Mouse (Mus musculus) 416B (cell line): ENCODE results near the gene Mrtfa.
"Not testable (repeated sequence)": the region's sequence is repeated elsewhere in the genome, so short reads cannot be mapped to it uniquely, and the experiment has no call there.

Source experiments
- DNase-seq: peaks from one replicate; pipeline ENCODE4 v3.0.0; 2011; ENCODE audit warnings: low read depth

The Mrtfa gene

DNA sequence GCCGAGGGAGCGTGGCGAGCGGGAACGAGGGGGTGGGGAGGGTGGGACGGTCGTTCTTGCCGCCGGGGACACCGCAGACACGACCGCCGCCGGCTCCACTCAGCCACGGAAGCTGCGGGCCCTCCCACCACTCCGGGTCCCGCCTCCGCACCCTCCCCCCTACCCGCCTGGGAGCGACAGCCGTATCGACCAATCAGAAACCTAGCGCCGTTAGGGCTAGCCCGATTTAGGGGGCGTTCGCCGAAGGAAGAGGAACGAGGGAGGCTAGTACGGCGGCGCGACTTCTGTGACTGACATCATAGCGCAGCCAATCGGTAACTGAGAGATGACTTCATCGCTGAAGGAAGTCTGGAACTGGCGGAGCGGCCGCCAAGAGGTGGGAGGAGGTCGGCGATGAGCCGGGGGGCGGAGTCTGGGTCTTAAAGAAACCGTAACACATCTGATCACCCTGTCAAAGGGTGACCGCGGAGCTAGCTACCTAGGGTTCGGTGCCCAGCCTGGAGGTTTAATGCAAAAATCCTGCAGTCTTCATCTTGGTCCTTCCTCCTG lies at the start of gene Mrtfa:
Gene Mrtfa (minus strand): TSS at position 128 of the 549 bp plus-strand sequence.
- DNase-seq = peak; percentile 100

DNA sequence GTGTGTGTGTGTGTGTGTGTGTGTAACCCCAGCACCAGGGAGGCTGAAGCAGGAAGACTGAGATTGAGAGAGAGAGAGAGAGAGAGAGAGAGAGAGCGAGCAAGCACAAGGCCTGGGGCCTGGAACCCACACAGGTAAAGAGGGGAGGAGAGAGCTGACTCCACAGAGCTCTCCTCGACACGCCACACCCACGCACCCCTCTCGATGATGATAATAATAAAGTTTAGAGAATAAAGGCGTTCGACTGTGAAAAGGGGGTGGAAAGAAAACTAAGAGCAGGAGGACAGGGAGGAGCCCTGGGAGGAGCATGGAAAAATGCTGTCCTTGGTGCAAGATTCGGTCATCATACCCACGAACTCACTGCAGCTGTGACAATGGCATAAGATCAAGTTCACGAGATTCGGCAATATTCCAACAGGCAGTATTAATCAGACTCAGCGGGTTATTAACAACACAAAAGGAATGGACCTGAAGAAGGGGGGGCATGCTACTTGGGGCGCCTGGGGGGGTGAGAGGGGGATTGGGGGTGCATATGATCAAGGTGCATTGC lies 49.3 kb upstream of the Mrtfa start:
- no peak for DNase-seq

DNA sequence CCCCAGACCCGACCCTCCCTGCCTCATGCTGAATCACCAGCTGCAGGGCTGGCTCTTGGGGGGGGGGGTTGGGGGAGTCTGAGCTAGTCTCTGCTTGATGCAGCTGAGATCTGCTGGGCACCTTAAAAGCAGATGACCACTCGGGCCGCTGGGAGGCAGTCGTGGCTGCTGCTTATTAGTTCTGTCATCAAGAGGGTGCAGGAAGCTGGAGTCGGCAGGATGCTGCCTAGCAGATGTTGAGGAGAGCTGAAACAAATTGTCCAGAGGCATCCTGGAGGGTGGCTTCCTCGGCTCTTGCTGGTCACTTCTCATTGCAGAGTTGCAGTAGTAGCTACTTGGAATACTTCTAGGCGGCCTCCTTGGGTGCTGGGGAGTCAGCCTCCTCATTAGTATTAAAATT lies 48.7 kb upstream of the Mrtfa start:
- DNase-seq = peak; percentile 89

DNA sequence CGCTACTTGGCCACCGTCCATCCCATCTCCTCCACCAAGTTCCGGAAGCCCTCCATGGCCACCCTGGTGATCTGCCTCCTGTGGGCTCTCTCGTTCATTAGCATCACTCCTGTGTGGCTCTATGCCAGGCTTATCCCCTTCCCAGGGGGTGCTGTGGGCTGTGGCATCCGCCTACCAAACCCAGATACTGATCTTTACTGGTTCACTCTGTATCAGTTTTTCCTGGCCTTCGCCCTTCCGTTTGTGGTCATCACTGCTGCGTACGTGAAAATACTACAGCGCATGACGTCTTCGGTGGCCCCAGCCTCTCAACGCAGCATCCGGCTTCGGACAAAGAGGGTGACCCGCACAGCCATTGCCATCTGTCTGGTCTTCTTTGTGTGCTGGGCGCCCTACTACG lies 46.9 kb upstream of the Mrtfa start:
- peak; percentile 99 for DNase-seq

DNA sequence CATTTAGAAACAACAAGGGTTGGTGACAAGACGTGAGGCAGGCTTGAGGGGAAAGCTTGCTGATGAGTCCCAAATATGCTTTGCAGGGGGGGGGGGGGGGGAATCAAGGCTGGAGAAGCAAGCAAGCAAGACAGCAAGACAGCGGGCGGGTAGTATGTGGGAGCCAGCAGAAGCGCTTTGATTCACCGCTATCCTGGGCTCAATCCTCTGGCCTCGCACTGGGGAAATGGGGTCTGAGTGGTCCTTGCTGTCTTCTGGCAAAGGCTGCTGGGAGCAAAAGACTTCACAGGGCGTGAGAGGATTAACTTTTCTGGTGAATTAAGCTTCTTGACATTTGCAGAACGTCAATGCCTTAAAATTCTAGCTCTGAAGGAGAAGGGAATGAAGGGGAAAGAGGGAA lies 45.5 kb upstream of the Mrtfa start:
- no peak for DNase-seq

DNA sequence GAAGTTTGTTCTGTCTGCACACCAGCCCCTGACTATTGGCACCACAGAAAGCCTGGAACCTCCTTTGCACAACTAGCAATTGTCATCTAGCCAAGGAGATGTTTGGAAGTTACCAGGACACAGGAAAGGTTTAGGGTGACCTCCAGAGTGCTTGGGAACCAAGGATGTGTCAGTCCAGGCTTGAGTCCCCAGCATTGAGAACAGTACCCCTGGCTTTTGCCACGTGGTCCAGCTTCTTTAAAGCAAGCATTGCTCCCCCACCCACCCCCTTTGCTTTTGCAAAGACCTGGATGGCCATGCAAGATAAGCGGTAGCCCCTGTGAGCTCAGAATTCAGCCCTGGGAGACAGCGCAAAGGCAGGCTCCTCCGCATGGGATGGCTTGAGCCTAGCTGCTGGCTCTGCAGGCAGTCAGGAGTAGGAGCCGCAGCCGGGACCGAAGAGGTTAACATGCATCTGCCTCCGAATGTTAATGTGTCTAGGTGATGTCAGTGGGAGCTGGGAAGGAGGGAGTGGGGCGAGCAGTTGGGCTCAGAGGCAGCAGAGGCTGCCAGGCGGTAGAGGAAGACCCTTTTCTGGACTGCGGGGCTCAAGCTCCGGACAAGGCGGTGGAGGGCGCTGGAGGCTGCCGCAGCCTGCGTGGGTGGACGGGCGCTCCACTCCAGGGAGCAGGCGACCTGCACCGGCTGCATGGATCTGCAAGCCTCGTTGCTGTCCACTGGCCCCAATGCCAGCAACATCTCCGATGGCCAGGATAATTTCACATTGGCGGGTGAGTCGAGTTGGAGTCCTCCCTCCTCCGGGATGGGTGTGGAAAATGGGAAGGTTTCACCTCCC lies 44.7 kb upstream of the Mrtfa start, which contains the start of gene Mchr1:
Gene Mchr1 (plus strand): TSS at position 414 of the 835 bp plus-strand sequence.
- DNase-seq = no peak

DNA sequence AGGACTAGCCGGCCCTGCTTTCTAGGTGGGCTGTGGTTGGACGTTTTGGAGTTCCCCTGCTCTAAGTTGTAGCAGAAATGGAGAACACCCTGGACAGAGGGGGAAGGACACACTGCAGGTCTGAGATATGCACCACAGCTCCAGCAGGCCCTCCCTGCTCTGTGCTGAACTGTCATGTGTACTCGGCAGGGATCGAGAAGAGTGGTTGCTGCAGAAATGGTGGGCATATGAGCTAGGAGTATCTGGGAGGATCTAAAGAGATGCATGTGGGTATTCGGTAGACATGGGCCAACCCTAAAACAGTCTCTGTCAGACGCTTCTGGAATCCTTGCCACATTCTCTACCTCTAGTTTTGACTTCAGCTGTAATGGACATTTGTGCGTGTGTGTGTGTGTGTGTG lies 40.8 kb upstream of the Mrtfa start:
- DNase-seq = no peak

DNA sequence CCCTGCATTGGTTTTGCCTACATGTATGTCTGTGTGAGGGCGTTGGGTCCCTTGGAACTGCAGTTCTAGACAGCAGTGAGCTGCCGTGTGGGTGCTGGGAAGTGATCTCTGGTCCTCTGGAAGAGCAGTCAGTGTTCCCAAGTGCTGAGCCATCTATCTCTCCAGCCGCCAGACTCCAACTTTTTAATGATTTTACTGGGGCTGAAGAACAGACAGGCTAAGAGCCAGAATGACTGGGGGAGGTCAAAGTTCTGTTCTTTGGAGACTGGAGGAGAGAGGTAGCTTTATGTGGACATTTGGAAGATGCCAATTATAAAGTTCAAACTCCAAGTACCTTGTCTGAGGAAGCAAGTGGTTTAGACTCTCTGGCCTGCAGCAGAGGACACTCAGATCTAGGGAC lies 39.2 kb upstream of the Mrtfa start:
- DNase-seq = no peak

DNA sequence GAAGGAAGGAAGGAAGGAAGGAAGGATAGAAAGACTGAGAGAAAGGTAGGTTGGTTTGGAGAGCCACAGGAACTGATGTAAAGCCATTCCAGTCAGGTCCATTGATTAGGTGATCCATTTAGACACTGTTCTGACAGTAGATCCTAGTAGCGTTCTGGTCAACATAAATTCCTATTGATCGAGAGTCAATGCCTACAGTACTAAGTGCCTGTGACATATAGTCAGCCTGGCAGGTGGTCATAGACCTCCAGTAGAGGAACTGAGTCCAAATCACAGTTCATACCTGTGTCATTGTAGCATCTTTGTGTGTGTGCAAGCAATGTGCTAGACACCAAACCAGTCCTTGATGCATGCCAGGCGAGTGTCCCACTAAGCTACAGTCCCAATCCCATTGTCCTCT lies 37.7 kb upstream of the Mrtfa start:
- DNase-seq = no peak

DNA sequence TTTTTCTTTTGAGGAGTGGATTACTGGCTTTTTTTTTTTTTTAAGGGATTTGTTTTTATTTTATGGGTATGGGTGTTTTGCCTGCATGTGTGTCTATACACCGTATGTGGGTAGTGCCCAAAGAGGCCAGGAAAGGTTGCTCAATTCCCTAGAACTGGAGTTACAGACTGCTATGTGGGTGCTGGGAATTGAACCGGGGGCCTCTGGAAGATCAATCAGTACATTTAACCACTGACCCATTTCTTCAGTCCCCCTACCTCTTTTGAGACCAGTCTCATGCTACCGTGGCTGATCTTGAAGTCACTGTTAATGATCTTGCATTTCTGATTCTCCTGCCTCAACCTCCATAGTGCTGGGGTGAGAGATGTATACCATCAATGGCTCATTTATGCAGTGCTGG lies 36.7 kb upstream of the Mrtfa start:
- DNase-seq = no peak

DNA sequence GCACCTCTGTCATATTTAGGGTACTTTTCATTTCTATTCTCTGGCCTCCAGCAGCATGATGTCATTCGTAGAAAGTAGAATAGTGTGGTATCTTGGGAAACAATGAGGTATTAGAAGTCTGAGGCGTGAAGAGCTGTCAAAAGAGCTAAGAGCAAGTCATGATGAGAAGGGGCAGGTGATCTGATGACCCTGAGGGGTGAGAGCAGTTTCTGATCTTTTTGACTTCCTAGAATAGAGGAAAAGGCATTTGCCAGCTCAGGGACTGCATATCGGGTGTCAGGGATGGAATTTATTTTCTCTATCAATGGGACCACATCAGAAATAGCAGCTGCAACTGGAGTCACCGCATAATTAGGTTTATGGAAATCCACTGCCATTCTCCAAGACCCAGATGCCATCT lies 36.2 kb upstream of the Mrtfa start:
- no peak for DNase-seq

DNA sequence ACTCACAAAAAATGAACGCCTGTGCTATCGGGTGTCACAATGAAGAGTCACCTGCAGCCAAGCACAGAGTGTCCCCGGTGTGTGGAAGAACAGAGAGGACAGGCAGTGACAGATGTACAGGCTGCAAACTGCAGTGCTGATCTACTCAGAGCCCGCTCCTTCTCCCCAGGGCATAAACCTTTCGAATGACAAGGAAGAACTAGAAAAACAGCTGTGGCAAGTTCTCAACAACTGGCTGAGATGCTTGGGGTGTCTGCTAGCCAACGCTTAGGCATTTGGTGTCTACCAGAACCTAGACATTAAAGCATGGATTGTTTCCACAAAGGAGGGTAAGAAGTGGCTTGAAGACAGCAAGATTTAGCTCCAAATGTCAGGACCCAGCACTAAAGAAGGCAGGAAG lies 35.2 kb upstream of the Mrtfa start:
- DNase-seq = no peak

DNA sequence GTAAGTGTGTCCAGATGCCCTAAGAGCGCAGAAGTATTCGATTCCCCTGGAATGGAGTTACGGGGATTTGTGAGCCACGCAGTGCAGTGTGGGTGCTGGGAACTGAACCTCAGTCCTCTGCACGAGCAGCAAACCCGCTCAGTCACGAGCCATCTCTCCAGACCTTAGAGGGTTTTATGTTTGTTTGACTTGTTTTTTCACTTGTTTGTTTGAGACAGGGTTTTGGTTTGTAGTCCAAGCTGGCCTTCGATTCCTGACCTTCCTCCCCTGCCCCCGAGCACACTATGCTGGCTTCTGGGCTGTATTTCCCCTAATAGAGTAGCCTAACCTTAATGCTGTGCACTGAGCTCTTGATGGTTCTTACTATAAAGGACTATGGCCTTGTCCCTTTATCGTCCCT lies 34.5 kb upstream of the Mrtfa start:
- DNase-seq = no peak

DNA sequence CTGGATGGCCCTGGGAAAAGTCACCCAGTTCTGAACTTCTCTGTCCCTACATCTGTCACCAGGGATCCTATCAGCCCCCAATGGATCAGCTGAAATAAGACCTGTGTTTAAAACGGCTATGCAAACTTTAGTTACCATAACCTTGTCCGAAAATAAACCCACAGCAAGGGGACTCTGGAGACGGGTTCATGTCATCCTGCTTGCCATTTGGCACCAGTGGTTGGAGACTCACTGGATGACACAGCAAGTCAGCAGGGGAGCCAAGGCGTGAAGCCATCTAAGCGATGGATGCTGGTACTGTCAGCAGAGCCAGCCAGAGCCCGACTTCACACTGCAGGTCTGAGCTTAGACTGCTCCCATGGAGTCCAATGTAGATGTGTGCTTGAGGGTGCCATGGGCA lies 30.9 kb upstream of the Mrtfa start:
- no peak for DNase-seq

DNA sequence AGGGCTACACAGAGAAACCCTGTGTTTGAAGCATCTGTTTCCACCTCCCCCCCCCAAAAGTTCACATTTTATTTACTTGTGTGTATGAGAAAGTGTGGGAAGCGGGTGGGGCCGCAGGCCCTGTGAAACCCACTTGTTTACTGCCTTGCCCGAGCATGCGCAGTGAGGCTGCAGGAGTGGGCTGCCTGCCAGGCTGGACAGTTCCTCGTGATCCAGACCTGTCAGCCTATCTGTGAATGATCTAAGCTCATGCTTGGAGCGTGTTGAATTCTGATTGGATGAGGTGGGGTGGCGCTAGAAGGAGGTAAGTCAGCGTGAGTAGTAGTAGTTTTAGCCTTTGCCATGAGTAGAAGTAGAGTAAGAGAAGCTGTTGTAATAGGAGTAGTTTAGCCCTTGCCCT lies 29.5 kb upstream of the Mrtfa start:
- not testable (repeated sequence) for DNase-seq

DNA sequence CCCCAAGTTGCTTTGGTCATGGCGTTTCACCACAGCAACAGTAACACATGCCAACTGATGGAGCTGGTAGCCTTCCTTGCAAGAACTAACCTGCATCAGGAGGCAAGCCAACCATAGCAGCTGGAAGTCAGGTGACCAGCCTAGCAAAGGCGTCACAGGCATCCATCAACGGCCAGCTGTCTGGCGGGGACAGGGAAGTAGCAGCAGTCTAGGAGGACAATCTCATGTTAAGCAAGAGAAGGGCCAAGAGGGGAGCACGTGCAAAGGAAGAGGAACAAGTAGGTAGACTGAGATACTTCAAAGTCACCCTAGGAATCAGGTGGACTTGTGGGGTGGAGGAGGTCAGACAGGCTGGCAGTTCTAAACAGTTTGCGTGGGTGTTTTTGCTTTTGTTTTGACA lies 28.5 kb upstream of the Mrtfa start:
- no peak for DNase-seq

DNA sequence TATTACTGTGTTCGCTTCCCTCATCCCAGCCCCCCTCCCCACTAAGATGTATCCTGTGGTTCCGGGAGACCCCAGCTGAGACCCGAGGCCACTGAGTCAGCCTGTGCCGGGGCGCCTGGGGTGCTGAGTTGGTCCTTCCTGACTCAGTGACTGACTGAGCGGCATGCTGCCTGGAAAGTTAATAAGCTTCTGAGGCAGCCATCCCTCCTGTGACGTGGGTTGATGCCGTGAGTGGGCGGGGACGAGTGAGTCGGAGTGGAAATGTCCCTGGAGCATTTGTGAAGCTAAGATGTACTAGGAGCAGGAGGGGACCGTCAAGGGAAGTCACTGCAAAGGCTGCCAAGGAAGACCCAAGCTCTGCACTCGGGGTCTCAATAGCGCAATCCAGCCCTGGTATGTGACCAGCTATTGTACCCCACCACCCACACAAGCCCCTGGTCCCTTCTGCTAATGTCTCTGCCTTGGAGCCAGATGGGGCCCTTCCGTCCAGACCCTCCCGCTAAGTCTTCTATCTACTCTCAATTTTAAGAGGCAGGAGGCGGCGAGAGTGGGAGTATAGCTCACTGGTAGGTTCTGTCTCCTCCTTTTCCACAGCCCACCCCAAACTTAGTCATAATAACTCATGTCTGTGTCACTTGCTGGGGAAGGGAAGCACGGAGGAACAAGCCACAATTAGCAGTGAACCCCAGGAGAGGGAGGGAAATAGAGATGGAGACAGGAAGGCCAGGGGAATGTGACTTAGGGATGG lies 26.5 kb upstream of the Mrtfa start:
- no peak for DNase-seq

DNA sequence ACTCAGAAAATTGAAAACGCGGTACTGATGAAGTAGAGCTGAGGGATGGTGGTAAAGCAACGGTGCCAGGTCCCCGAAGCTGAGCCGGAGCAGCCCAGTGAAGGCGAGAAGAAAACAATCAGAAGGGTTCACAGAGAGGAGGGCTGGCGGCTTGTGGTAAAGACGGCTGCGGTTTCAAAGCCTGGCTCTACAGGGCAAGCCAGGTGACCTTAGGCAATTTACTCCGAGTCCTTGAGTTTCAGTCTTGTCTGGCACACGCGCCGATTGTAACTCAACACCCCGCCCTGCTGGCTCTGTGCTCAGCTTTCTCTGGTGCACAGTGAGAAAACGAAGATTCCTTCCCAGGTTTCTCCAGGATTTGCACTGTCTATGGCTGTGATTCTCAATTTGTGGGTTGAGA lies 22.4 kb upstream of the Mrtfa start:
- DNase-seq = no peak

DNA sequence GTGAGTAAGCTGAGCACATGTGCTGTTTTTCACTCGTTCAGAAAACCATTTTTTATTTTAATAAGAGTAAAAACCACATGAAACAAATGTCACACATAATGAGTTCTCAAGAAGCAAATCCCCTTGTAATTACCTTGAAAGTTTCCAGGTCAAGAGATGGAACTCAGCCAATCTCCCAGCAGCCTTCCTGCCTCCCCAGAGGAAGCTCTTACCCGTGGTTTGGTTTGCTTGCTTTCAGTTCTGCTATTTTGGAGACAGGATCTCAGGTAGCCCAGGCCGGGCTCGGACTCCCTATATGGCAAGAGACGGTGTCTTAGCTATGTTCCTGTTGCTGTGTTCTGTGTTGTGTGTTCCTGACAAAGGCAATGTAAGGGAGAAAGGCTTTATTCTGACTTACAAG lies 19.9 kb upstream of the Mrtfa start:
- DNase-seq = peak; percentile 49

DNA sequence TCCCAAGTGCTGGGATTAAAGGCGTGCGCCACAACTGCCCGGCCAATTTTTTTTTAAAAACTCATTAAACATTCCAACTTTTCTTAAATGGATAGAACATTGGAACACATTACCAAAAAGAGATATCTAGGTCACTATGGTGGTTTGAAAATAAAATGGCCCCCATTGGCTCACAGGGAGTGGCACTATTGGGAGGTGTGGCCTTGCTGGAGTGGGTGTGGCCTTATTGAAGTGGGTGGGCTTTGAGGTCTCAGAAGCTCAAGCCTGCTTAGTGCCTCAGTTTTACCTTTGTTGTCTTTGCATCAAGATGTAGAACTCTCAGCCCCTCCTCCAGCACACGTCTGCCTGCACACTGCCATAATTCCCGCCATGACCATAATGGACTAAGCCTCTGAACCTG lies 11.9 kb upstream of the Mrtfa start:
- no peak for DNase-seq

DNA sequence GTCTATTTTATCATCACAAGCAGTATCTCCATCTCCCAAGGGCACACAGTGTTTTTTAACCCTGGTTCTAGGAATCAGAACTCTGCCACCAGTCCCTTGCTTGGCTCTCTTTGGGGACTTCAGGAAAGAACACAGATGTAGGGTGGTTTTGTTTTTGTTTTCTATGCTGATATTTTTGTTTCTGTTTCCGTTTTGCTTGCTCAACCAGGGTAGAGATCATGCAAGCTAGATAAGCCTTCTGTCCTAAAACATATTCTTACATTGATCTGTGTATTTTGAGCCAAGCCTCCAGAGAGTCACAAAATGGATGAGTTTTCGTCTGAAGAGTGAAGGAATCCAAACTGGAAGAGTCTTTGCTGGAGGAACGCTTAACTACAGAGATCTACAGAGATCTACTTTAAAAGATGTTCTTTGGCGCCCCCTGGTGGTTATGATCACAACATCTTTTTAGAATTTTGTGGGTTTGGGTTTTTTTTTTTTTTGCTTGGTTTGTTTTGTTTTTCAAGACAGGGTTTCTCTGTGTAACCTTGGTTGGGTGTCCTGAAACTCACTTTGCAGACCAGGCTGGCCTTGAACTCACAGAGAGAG lies 8.9 kb upstream of the Mrtfa start:
- DNase-seq = peak; percentile 93

DNA sequence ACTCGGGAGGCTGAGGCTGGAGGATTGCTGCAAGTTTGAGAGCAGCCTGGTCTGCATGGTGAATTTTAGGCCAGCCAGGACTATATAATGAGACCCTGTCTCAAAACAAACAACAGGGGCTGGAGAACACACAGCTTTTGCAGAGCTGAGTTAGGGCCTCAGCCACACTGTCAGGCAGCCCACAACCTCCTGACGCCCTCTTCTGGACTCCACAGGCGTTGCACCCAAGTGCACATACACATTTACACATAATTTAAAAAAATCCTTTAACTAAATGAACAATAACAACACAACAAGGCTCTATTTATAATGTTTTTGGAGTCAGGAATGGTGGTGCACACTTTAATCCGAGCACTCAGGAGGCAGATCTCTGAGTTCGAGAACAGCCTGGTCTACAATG lies 7.9 kb upstream of the Mrtfa start:
- DNase-seq = peak; percentile 40

DNA sequence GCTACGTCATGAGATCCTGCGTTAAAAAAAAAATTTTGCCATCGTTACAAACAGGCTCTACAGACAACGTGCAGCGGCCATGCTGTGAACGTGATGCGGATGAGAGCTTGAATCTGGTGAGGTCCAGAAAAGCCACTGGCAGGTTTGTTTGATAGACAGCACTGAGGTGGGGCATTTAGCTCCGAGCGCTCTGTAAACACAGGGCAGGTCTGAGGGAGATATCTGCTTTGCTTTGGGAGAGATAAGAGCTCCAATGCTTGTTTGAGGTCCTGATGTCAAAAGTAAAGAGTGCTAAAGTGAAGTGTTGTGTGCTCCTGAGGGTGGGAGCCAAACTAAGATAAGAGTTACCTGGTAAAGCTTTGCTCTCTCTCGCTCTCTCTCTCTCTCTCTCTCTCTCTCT lies 6.6 kb upstream of the Mrtfa start:
- no peak for DNase-seq
